Mouse (Mus musculus): ENCODE results near the gene Ltc4s. TPM values are rescaled to one million over a fixed set of nuclear protein-coding genes. Genes with fewer than 3 reads are reported as not detected.

Ltc4s gene
- total RNA-seq (2023), result 1.4 TPM

DNA sequence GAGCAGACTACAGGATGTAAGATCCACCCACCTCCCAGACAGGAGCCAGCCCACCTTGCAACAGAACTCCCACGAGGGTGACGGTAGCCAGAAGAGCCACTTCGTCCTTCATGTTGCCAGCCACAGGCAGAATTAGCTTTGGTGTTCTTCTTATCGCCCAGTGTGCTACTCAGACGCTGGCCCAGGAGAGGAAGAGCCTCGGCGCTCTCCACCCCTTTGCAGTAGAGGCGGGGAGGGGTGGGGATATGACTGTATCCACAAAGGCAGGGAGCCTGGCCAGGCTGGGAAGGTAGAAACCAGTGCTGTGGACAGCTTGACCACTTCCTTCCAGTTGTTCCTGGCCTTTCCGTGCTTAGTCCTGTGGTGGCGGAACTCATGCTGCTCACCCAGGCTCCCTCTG is at the start of gene Ltc4s:
Gene Ltc4s, minus strand, starts transcription at position 293 of the 400 bp plus-strand sequence.

DNA sequence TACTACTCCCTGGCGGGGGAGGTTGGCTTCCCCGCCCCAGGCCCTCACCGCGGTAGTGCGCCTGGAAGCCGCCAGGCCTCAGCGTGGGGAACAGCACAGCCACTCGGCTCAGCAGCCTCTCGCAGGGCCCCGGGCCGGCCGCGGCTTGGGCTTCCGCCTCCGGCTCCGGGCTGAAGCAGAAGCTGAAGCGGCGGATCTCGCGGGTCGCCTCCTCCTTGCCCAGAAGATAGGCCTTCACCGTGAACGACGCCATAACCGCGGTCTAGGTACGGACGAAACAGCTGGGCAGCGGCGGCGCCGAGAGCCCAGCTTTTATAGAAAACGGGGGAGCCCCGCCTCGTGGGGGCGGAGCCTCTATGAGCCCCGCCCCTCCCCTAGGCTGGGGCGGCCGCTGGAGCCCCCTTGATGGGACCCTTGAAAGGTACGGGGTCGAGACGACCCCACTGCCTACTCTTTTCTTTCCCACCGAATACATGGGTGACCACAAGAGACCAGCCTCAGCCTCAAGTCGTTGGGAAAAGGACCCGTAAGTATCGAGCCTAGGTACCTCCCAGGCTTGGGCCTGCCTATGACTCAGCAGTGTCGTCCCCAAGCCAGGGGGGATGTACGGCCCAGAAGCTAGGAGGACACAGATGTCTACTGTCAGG is 27.8 kb downstream of the Ltc4s start, which contains the start of the genes Sqstm1 and Mgat4b:
Gene Sqstm1, minus strand, starts transcription at position 323 of the 647 bp plus-strand sequence.
Gene Mgat4b, plus strand, starts transcription at position 386 of the 647 bp plus-strand sequence.

Other genes with a start within 250 kb of the Ltc4s start
- gene Rnf130, start 213.3 kb downstream of the Ltc4s start, total RNA-seq (2023), result 30.7 TPM
- 60.3 TPM for gene Tbc1d9b, start 107.2 kb downstream of the Ltc4s start, total RNA-seq (2023)
- 2.8 TPM for gene Mrnip, start 64.2 kb downstream of the Ltc4s start, total RNA-seq (2023)
- 461 TPM for gene Sqstm1, start 27.8 kb downstream of the Ltc4s start, total RNA-seq (2023)
- 4.7 TPM for gene Mgat4b, start 27.7 kb downstream of the Ltc4s start, total RNA-seq (2023)
- 47.6 TPM for gene Maml1, start 53.7 kb upstream of the Ltc4s start, total RNA-seq (2023)
- 141 TPM for gene Canx, start 87.1 kb upstream of the Ltc4s start, total RNA-seq (2023)
- not detected for gene Cby3, start 115.8 kb upstream of the Ltc4s start, total RNA-seq (2023)
- 1,221 TPM for gene Hnrnph1, start 138.4 kb upstream of the Ltc4s start, total RNA-seq (2023)
- 17.7 TPM for gene Rufy1, start 192.5 kb upstream of the Ltc4s start, total RNA-seq (2023)